Mouse (Mus musculus) ovary, adult 10 weeks (tissue): Measurements from ENCODE around the gene Asic2. TPM values are rescaled to one million over a fixed set of nuclear protein-coding genes. Genes with fewer than 3 reads are reported as not detected.

Experiments used
- polyA plus RNA-seq: library from polyadenylated mRNA; stranded (reverse); fragments of 350-450 nt; fragmentation: Illumina TruSeq; extraction: RNeasy Lipid Tissue Mini Kit (QIAGEN cat#74804); gene quantifications from one replicate; pipeline ENCODE4 v1.2.3, GENCODE M21; 2014

Gene Asic2
- polyA plus RNA-seq = 6.8 TPM

DNA sequence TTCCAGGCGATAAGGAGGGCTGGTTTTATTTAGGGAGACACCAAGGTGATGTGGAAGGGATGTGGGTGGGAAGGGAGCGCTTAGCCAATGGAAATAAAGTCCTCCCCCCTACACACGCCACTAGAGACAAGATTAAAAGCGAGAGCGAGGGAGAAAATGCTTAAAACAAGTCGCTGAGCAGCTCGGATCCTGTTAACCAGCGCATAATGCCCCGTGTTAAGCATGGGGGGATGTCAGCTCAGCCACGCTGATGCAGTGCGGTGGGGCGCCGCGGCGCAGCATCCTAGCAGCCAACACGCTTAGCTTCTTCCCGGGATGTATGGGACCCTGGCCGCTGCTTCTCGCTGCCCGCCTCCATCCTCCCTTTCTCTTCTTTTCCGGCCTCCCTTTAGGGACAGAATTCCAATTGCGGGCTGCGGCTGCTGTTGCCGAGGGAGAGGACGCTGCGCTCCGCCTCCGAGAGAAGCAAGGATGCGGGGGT is at the start of gene Asic2:
TSS of gene Asic2 (minus strand) at position 57 of the 481 bp plus-strand sequence.

GRCm38 (mm10) chr11:81860250-81860972 is 107.8 kb downstream of the Asic2 start, which contains the start of gene 5530401A14Rik:
5530401A14Rik (plus strand) TSS chr11:81860673.

DNA sequence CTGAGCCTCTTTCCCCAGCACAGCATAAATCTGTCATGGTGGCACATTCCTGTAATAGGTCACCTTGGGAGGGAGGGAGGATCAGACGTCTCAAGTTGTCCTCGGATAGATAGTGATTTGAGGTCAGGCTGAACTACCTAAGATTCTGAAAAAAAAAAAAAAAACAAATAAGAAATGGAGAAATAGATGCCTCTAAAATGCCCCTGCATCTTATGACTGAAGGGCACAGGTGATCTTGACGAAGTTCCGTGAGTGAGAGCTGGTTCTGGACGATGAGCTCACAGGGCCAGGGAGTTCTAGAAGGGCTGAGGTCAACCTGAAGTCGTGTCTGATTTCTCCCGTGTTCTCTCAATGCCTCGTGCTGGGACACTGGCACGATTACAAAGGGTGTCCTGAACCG is 1110.2 kb downstream of the Asic2 start, which contains the start of gene Spaca3:
TSS of gene Spaca3 (plus strand) at position 301 of the 400 bp plus-strand sequence.

Other genes with a start within 250 kb of the Asic2 start
- gene 5530401A14Rik, start 107.8 kb downstream of the Asic2 start, polyA plus RNA-seq = not detected
- 2.3 TPM for gene Ccl2, start 67.1 kb upstream of the Asic2 start, polyA plus RNA-seq
- not detected for gene Gm17268, start 70.1 kb upstream of the Asic2 start, polyA plus RNA-seq
- 1.8 TPM for gene Ccl7, start 77.3 kb upstream of the Asic2 start, polyA plus RNA-seq
- gene Ccl11, start 89.4 kb upstream of the Asic2 start, polyA plus RNA-seq = 8.8 TPM
- gene Ccl12, start 133.4 kb upstream of the Asic2 start, polyA plus RNA-seq = 8.2 TPM
- 1.3 TPM for gene Ccl8, start 146.7 kb upstream of the Asic2 start, polyA plus RNA-seq